Comparison of ENCODE assay signal across 20 mouse cellular contexts in the genomic region with DNA sequence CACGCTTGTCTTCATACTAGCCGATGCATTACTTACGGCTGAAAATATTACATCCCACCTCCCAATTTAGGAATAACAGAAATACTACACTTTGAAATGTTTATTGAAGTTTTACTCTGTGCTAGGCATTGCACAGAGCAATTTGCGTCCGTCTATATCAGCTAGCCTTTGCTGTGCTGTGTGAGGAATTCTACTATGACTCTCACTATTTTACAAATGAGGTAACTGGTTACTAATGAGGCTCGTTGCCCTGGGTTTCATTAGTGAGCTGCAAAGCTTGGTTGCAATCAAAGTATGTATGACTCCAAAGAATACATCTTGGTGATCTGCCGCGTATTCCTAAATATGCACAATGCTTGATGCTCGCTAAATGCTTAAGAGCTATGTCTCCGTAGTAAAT.
DNase-seq lines count a peak whose midpoint lies in the region; ATAC-seq and TF ChIP-seq lines count a peak whose summit lies in the region.
"Had no signal": no experiment of that assay in that cellular context is flagged by ENCODE, and none has a peak within 500 bp of the region (broad histone marks: within the 10 kb centered on the region; RNA-seq: fewer than 3 reads in every experiment).

No protein-coding gene starts in this region.

- ATAC-seq in embryonic facial prominence, embryonic 13.5 days (ENCODE audit: insufficient number of reproducible peaks, insufficient read depth, low FRiP score, low TSS enrichment, low read depth) = no peak
- no peak; the same call in 1 of the 2 replicates for ATAC-seq in embryonic facial prominence, embryonic 14.5 days (ENCODE audit: low read depth)
- ATAC-seq in forebrain, embryonic 15.5 days (replicated peaks) = peak; percentile 67; the same call in 1 of the 2 replicates

- 34% methylated on average over 10 of the region's 10 CpGs for WGBS in embryonic facial prominence, embryonic 13.5 days
- 75% methylated on average over 10 of the region's 10 CpGs for WGBS in embryonic facial prominence, embryonic 10.5 days
- WGBS in embryonic facial prominence, embryonic 14.5 days = 57% methylated on average over 10 of the region's 10 CpGs
- WGBS in forebrain, embryonic 15.5 days = 22% methylated on average over 10 of the region's 10 CpGs
- WGBS in cerebellum, adult 2 months = 23% methylated on average over 10 of the region's 10 CpGs

- no peaks in the 10 kb centered on the region for H3K36me3 ChIP-seq in embryonic facial prominence, embryonic 13.5 days
- no peaks in the 10 kb centered on the region for H3K36me3 ChIP-seq in embryonic facial prominence, embryonic 10.5 days (replicated peaks)
- no peaks in the 10 kb centered on the region for H3K36me3 ChIP-seq in embryonic facial prominence, embryonic 14.5 days (ENCODE audit: control insufficient read depth, insufficient read depth, low read length)
- no peaks in the 10 kb centered on the region for H3K36me3 ChIP-seq in forebrain, embryonic 15.5 days
- H3K36me3 ChIP-seq: heart, embryonic 13.5 days; kidney, embryonic 15.5 days; limb, embryonic 15.5 days; lung, embryonic 15.5 days; neural tube, embryonic 12.5 days had no signal

- no peaks in the 10 kb centered on the region for H3K27me3 ChIP-seq in embryonic facial prominence, embryonic 13.5 days
- H3K27me3 ChIP-seq in embryonic facial prominence, embryonic 10.5 days (replicated peaks; ENCODE audit: low read depth, poor library complexity, severe bottlenecking) = no peaks in the 10 kb centered on the region
- H3K27me3 ChIP-seq in embryonic facial prominence, embryonic 14.5 days (replicated peaks; ENCODE audit: control insufficient read depth, insufficient read depth, low read length) = no peaks in the 10 kb centered on the region
- H3K27me3 ChIP-seq in forebrain, embryonic 15.5 days = no peaks in the 10 kb centered on the region
- no peaks in the 10 kb centered on the region; the same call in 1 of the 2 replicates for H3K27me3 ChIP-seq in cerebellum, adult 2 months (ENCODE audit: control insufficient read depth, insufficient read depth, low read length)
- H3K27me3 ChIP-seq: kidney, embryonic 15.5 days; limb, embryonic 15.5 days; lung, embryonic 15.5 days; neural tube, embryonic 12.5 days had no signal

- no peak overlapping the region for H3K9ac ChIP-seq in embryonic facial prominence, embryonic 13.5 days
- no peak overlapping the region for H3K9ac ChIP-seq in embryonic facial prominence, embryonic 14.5 days (ENCODE audit: low read depth, low read length)
- H3K9ac ChIP-seq in forebrain, embryonic 15.5 days (replicated peaks) = no peak overlapping the region
- H3K9ac ChIP-seq: heart, embryonic 13.5 days; kidney, embryonic 15.5 days; limb, embryonic 15.5 days; liver, embryonic 14.5 days; lung, embryonic 15.5 days; neural tube, embryonic 12.5 days had no signal

- TF ChIP-seq CTCF in layer of hippocampus, adult 2 months (conservative IDR thresholded peaks at IDR 0.05) = no peak
- TF ChIP-seq CTCF in cerebellum, adult 2 months (IDR thresholded peaks at IDR 0.05; ENCODE audit: borderline replicate concordance, insufficient read depth, low read depth, low read length) = no peak

- peak overlapping the region; percentile 33 for H3K4me2 ChIP-seq in embryonic facial prominence, embryonic 13.5 days
- H3K4me2 ChIP-seq in embryonic facial prominence, embryonic 14.5 days (ENCODE audit: low read depth, low read length) = peak overlapping the region; percentile 18; the same call in 1 of the 2 replicates
- H3K4me2 ChIP-seq in forebrain, embryonic 15.5 days (replicated peaks) = peak overlapping the region; percentile 25
- H3K4me2 ChIP-seq: heart, embryonic 13.5 days; kidney, embryonic 15.5 days; limb, embryonic 15.5 days; lung, embryonic 15.5 days; neural tube, embryonic 12.5 days had no signal

- H3K27ac ChIP-seq in embryonic facial prominence, embryonic 13.5 days = peak overlapping the region; percentile 69
- no peak overlapping the region for H3K27ac ChIP-seq in embryonic facial prominence, embryonic 10.5 days (replicated peaks)
- H3K27ac ChIP-seq in layer of hippocampus, adult 2 months = no peak overlapping the region
- H3K27ac ChIP-seq in embryonic facial prominence, embryonic 14.5 days (replicated peaks; ENCODE audit: low read depth, low read length) = peak overlapping the region; percentile 21; the same call in 1 of the 2 replicates
- no peak overlapping the region for H3K27ac ChIP-seq in forebrain, embryonic 15.5 days (replicated peaks)
- no peak overlapping the region for H3K27ac ChIP-seq in cerebellum, adult 2 months (ENCODE audit: insufficient read depth, low read length)
- H3K27ac ChIP-seq: heart, adult 2 months; heart, embryonic 13.5 days; kidney, embryonic 15.5 days; limb, embryonic 15.5 days; liver, embryonic 14.5 days; lung, embryonic 15.5 days; neural tube, embryonic 12.5 days had no signal

- no peak for DNase-seq in embryonic facial prominence, embryonic 10.5 days (ENCODE audit: low spot score)
- no peak for DNase-seq in layer of hippocampus, adult 2 months (ENCODE audit: low spot score in 2 of 2)
- no peak for DNase-seq in layer of hippocampus, adult 9-11 months
- peak; percentile 8 for DNase-seq in embryonic facial prominence, embryonic 14.5 days (ENCODE audit: low spot score)
- no peak for DNase-seq in kidney, postnatal 10 days
- no peak for DNase-seq in cerebellum, adult 2 months
- DNase-seq: adrenal gland, postnatal 14 days; cerebellum, adult 9-10 months; gastrocnemius, postnatal 36 days; heart, adult 2 months; lung, postnatal 36 days; thymus, postnatal 14 days had no signal

- TF ChIP-seq POLR2A in cerebellum, adult 2 months (IDR thresholded peaks at IDR 0.05; ENCODE audit: borderline replicate concordance, insufficient read depth, low read length) = no peak

- H3K4me3 ChIP-seq in embryonic facial prominence, embryonic 13.5 days = no peak overlapping the region
- H3K4me3 ChIP-seq in embryonic facial prominence, embryonic 10.5 days = no peak overlapping the region
- peak overlapping the region; percentile 38 for H3K4me3 ChIP-seq in layer of hippocampus, adult 2 months
- no peak overlapping the region for H3K4me3 ChIP-seq in embryonic facial prominence, embryonic 14.5 days (ENCODE audit: low read depth, low read length)
- no peak overlapping the region for H3K4me3 ChIP-seq in forebrain, embryonic 15.5 days
- H3K4me3 ChIP-seq in cerebellum, adult 2 months (replicated peaks; ENCODE audit: insufficient read depth, low read depth, low read length) = no peak overlapping the region
- H3K4me3 ChIP-seq: heart, adult 2 months; heart, embryonic 13.5 days; kidney, embryonic 15.5 days; limb, embryonic 15.5 days; lung, embryonic 15.5 days; neural tube, embryonic 12.5 days had no signal

- H3K9me3 ChIP-seq in embryonic facial prominence, embryonic 13.5 days = no peaks in the 10 kb centered on the region
- H3K9me3 ChIP-seq in embryonic facial prominence, embryonic 10.5 days = no peaks in the 10 kb centered on the region
- H3K9me3 ChIP-seq in embryonic facial prominence, embryonic 14.5 days (ENCODE audit: control insufficient read depth, low read length) = no peaks in the 10 kb centered on the region
- no peaks in the 10 kb centered on the region for H3K9me3 ChIP-seq in forebrain, embryonic 15.5 days
- H3K9me3 ChIP-seq: heart, embryonic 13.5 days; kidney, embryonic 15.5 days; limb, embryonic 15.5 days; lung, embryonic 15.5 days; neural tube, embryonic 12.5 days had no signal

- H3K4me1 ChIP-seq in embryonic facial prominence, embryonic 13.5 days = peaks cover 29% of the 10 kb centered on the region
- 0 out of 2 replicates have a peak, but pooled peaks cover 5% of the 10 kb centered on the region for H3K4me1 ChIP-seq in embryonic facial prominence, embryonic 10.5 days
- peaks cover 7% of the 10 kb centered on the region; the same call in 1 of the 2 replicates for H3K4me1 ChIP-seq in embryonic facial prominence, embryonic 14.5 days (ENCODE audit: control insufficient read depth, insufficient read depth, low read length)
- peaks cover 12% of the 10 kb centered on the region for H3K4me1 ChIP-seq in forebrain, embryonic 15.5 days
- no peaks in the 10 kb centered on the region for H3K4me1 ChIP-seq in cerebellum, adult 2 months (ENCODE audit: control insufficient read depth, insufficient read depth, low read length)
- H3K4me1 ChIP-seq: heart, embryonic 13.5 days; kidney, embryonic 15.5 days; lung, embryonic 15.5 days; neural tube, embryonic 12.5 days had no signal

Comparison
In these comparisons a context has a peak if more than half of its experiments do, and no peak if none do; other contexts are left out.
1. H3K27ac ChIP-seq: peak in embryonic facial prominence, embryonic 13.5 days (single experiment) and embryonic facial prominence, embryonic 14.5 days (single experiment); none in embryonic facial prominence, embryonic 10.5 days (single experiment), layer of hippocampus, adult 2 months (single experiment), forebrain, embryonic 15.5 days (single experiment) and cerebellum, adult 2 months (single experiment).
2. Peak in every context shown above with its lines, with median percentiles within 50 percentile points of each other: H3K4me2 ChIP-seq.